ENCODE assay signal across 19 mouse cellular contexts in genomic region chr4:138709944-138710343, GRCm38 (mm10). TPM values are rescaled to one million over a fixed set of nuclear protein-coding genes. Genes with fewer than 3 reads are reported as not detected.
DNase-seq lines count a peak whose midpoint lies in the region; ATAC-seq lines count a peak whose summit lies in the region.
"Had no signal": no experiment of that assay in that cellular context is flagged by ENCODE, and none has a peak within 500 bp of the region (broad histone marks: within the 10 kb centered on the region; RNA-seq: fewer than 3 reads in every experiment).

No protein-coding gene starts in this region.

- H3K36me3 ChIP-seq in forebrain, embryonic 16.5 days (ENCODE audit: control insufficient read depth, insufficient read depth), result no peaks in the 10 kb centered on the region
- no peaks in the 10 kb centered on the region for H3K36me3 ChIP-seq in neural tube, embryonic 15.5 days
- H3K36me3 ChIP-seq: limb, embryonic 13.5 days had no signal

- H3K27me3 ChIP-seq in forebrain, embryonic 16.5 days (replicated peaks; ENCODE audit: control insufficient read depth, insufficient read depth, low read length), result no peaks in the 10 kb centered on the region
- H3K27me3 ChIP-seq in neural tube, embryonic 15.5 days (replicated peaks), result no peaks in the 10 kb centered on the region

- H3K27ac ChIP-seq in forebrain, embryonic 16.5 days (ENCODE audit: low read length), result peak overlapping the region; percentile 39
- peak overlapping the region; percentile 75 for H3K27ac ChIP-seq in neural tube, embryonic 15.5 days (replicated peaks)
- H3K27ac ChIP-seq: kidney, postnatal 0 days; limb, embryonic 13.5 days had no signal

- intact Hi-C loops in left cerebral cortex, postnatal 4 days (cut with DNase I), result loop anchor here (10.0 kb wide), 2 partner anchors 85 to 145 kb away; no protein-coding TSS in a partner anchor

- 0 out of 2 replicates have a peak overlapping the region, but pooled peaks have one; percentile 6 for H3K4me2 ChIP-seq in forebrain, embryonic 16.5 days (ENCODE audit: low read length)
- H3K4me2 ChIP-seq in neural tube, embryonic 15.5 days, result no peak overlapping the region
- H3K4me2 ChIP-seq: limb, embryonic 13.5 days had no signal

- 45% methylated on average over 7 of the region's 7 CpGs for WGBS in forebrain, embryonic 16.5 days
- 50% methylated on average over 7 of the region's 7 CpGs for WGBS in neural tube, embryonic 15.5 days

- no peak for ATAC-seq in cerebellum, adult (ENCODE audit: insufficient number of reproducible peaks, low FRiP score, low TSS enrichment)
- peak; percentile 55; the same call in 1 of the 2 replicates for ATAC-seq in forebrain, embryonic 16.5 days
- ATAC-seq in neural tube, embryonic 15.5 days (ENCODE audit: low FRiP score), result peak; percentile 31; the same call in 1 of the 2 replicates
- ATAC-seq: intestine, embryonic 16.5 days; liver, postnatal 0 days had no signal

- H3K4me1 ChIP-seq in forebrain, embryonic 16.5 days (replicated peaks; ENCODE audit: control insufficient read depth, insufficient read depth, low read length), result peaks cover 19% of the 10 kb centered on the region
- H3K4me1 ChIP-seq in neural tube, embryonic 15.5 days, result peaks cover 14% of the 10 kb centered on the region; the same call in 1 of the 2 replicates
- H3K4me1 ChIP-seq: limb, embryonic 13.5 days had no signal

- no peaks in the 10 kb centered on the region for H3K9me3 ChIP-seq in forebrain, embryonic 16.5 days (ENCODE audit: control insufficient read depth, low read length)
- H3K9me3 ChIP-seq in neural tube, embryonic 15.5 days (replicated peaks), result no peaks in the 10 kb centered on the region
- H3K9me3 ChIP-seq: limb, embryonic 13.5 days had no signal

- H3K4me3 ChIP-seq in forebrain, embryonic 16.5 days (replicated peaks; ENCODE audit: low read length), result no peak overlapping the region
- H3K4me3 ChIP-seq in neural tube, embryonic 15.5 days (replicated peaks), result no peak overlapping the region
- H3K4me3 ChIP-seq: limb, embryonic 13.5 days had no signal

- no peak overlapping the region for H3K9ac ChIP-seq in forebrain, embryonic 16.5 days (replicated peaks; ENCODE audit: low read depth, low read length)
- H3K9ac ChIP-seq in neural tube, embryonic 15.5 days (replicated peaks), result no peak overlapping the region
- H3K9ac ChIP-seq: limb, embryonic 13.5 days; liver, postnatal 0 days had no signal

- peak; percentile 47 for DNase-seq in cerebellum, adult 11 months
- DNase-seq in left cerebral cortex, postnatal 4 days, result peak; percentile 58
- DNase-seq in left cerebral cortex, adult 11 months (ENCODE audit: low spot score), result no peak
- no peak for DNase-seq in adrenal gland, adult 2 months
- no peak for DNase-seq in right cerebral cortex, postnatal 10 days (ENCODE audit: low spot score in 2 of 2)
- DNase-seq: embryo, embryonic 11 days; heart, postnatal 14 days; liver, postnatal 0 days; lung, postnatal 4 days; spleen, adult 18-20 months; thymus, postnatal 25 days had no signal

RNA-seq across cellular contexts. Expression of gene Pla2g2c, which starts 14.6 kb away (rescaled TPM):
- total RNA-seq in left cerebral cortex, postnatal 4 days (2021), result under 1 TPM in 1 of 2 experiments, not detected in 1; 0.10 TPM
- polyA plus RNA-seq in forebrain, embryonic 16.5 days (2015; fragmentation: Nextera tagmentation; extraction: Ambion mirVana), result not detected in 2 replicates
- 0.42 and 0.60 TPM in 2 replicates for polyA plus RNA-seq in neural tube, embryonic 15.5 days (2015; fragmentation: Nextera tagmentation; extraction: Ambion mirVana)
- under 1 TPM in 1 of 2 experiments, not detected in 1; 0.24 TPM for total RNA-seq in adrenal gland, adult 2 months (2021)
- 0.30 and 0.32 TPM in 2 replicates for polyA plus RNA-seq in adrenal gland, adult 2 months (2012; rRNA removed)
- total RNA-seq: gastrocnemius, adult 8-10 months; heart, postnatal 14 days; layer of hippocampus, postnatal 10 days had no signal
- polyA plus RNA-seq: liver, postnatal 0 days had no signal

RNA-seq across cellular contexts. Expression of gene Ubxn10, which starts 27.0 kb away (rescaled TPM):
- 1 to 10 TPM; 1.4 to 1.7 TPM for total RNA-seq in left cerebral cortex, postnatal 4 days (2021)
- 1.3 and 1.9 TPM in 2 replicates for polyA plus RNA-seq in forebrain, embryonic 16.5 days (2015; fragmentation: Nextera tagmentation; extraction: Ambion mirVana)
- polyA plus RNA-seq in neural tube, embryonic 15.5 days (2015; fragmentation: Nextera tagmentation; extraction: Ambion mirVana), result 2.5 and 2.6 TPM in 2 replicates
- 1 to 10 TPM in 1 of 2 experiments, under 1 TPM in 1; 0.52 to 1.6 TPM for total RNA-seq in adrenal gland, adult 2 months (2021)
- polyA plus RNA-seq in adrenal gland, adult 2 months (2012; rRNA removed), result 1.9 and 2.0 TPM in 2 replicates

RNA-seq across cellular contexts. Expression of gene Pla2g2f, which starts 47.5 kb away (rescaled TPM):
- not detected for total RNA-seq in left cerebral cortex, postnatal 4 days (2021)
- not detected in 2 replicates for polyA plus RNA-seq in forebrain, embryonic 16.5 days (2015; fragmentation: Nextera tagmentation; extraction: Ambion mirVana)
- 0.23 TPM in 1 of 2 replicates, not detected in the other for polyA plus RNA-seq in neural tube, embryonic 15.5 days (2015; fragmentation: Nextera tagmentation; extraction: Ambion mirVana)
- total RNA-seq in adrenal gland, adult 2 months (2021), result 10 to 100 TPM; 20.6 to 34.4 TPM
- polyA plus RNA-seq in adrenal gland, adult 2 months (2012; rRNA removed), result 54.0 and 67.7 TPM in 2 replicates
- total RNA-seq: layer of hippocampus, postnatal 10 days had no signal
- polyA plus RNA-seq: kidney, postnatal 0 days; liver, postnatal 0 days had no signal

Comparison
In these comparisons a context has a peak if more than half of its experiments do, and no peak if none do; other contexts are left out.
1. DNase-seq: peak in cerebellum, adult 11 months (single experiment) and left cerebral cortex, postnatal 4 days (single experiment); none in left cerebral cortex, adult 11 months (single experiment), adrenal gland, adult 2 months (single experiment) and right cerebral cortex, postnatal 10 days (0 of 2).
2. RNA of gene Pla2g2f, which starts 47.5 kb away (polyA plus RNA-seq): 54.0 to 67.7 TPM in adrenal gland, adult 2 months; 0.23 TPM in neural tube, embryonic 15.5 days and not detected in forebrain, embryonic 16.5 days; every median in the first group is over 10 times any median in the second.